Mouse (Mus musculus) lung, embryonic 15.5 days (tissue): ENCODE results near the gene Nek3. TPM values are rescaled to one million over a fixed set of nuclear protein-coding genes. Genes with fewer than 3 reads are reported as not detected.
A peak's percentile ranks its signal among the peaks of the same experiment; 100 is the strongest.

Experiments used
- ATAC-seq: fragments of 200-750 bp; cut with Nextera tagmentation; 2 replicates; pipeline ENCODE4 v1.8.0; 2017; ENCODE audit warnings: moderate number of reproducible peaks, borderline replicate concordance; ENCODE audit not compliant: low FRiP score, low TSS enrichment; ENCODE audit errors: extremely low read depth
- H3K27ac ChIP-seq: fragments of 300-500 bp; sonication (generic); 2 replicates; pipeline ENCODE4 v1.5.1; 2015; ENCODE audit warnings: moderate library complexity, mild to moderate bottlenecking, inconsistent platforms
- H3K27me3 ChIP-seq: fragments of 300-500 bp; sonication (generic); 2 replicates; pipeline ENCODE4 v1.6.1; 2015; ENCODE audit warnings: inconsistent platforms
- H3K36me3 ChIP-seq: fragments of 300-500 bp; sonication (generic); 2 replicates; pipeline ENCODE4 v1.6.1; 2015; ENCODE audit warnings: inconsistent platforms
- H3K4me1 ChIP-seq: fragments of 300-500 bp; sonication (generic); 2 replicates; pipeline ENCODE4 v1.6.1; 2015; ENCODE audit warnings: inconsistent platforms
- H3K4me2 ChIP-seq: fragments of 300-500 bp; sonication (generic); 2 replicates; pipeline ENCODE4 v1.6.1; 2015; ENCODE audit warnings: inconsistent platforms, mild to moderate bottlenecking, moderate library complexity
- H3K4me3 ChIP-seq: fragments of 300-500 bp; sonication (generic); 2 replicates; pipeline ENCODE4 v1.5.1; 2015; ENCODE audit warnings: mild to moderate bottlenecking, inconsistent platforms
- H3K9ac ChIP-seq: fragments of 300-500 bp; sonication (generic); 2 replicates; pipeline ENCODE4 v1.6.1; 2015; ENCODE audit warnings: inconsistent platforms
- H3K9me3 ChIP-seq: fragments of 300-500 bp; sonication (generic); 2 replicates; pipeline ENCODE4 v1.6.1; 2016; ENCODE audit warnings: inconsistent platforms
- WGBS: fragments of 180-500 bp; shearing (Covaris S2); methylation state at CpG from one replicate; pipeline ENCODE4 v1.1.7; 2015; 5-methylcytosine and 5-hydroxymethylcytosine counted together
- polyA plus RNA-seq: library from polyadenylated mRNA; unstranded; fragments of >200 nt; fragmentation: Nextera tagmentation; extraction: Ambion mirVana; gene quantifications from 2 replicates; pipeline ENCODE4 v1.2.1, GENCODE M21; 2015

Gene Nek3
- polyA plus RNA-seq = 5.0 and 6.0 TPM in 2 replicates

- under 1% methylated on average over 39 of the region's 43 CpGs for WGBS
- H3K9ac ChIP-seq = peak within 1 kb of the TSS; percentile 50
- H3K4me2 ChIP-seq = peak within 1 kb of the TSS; percentile 69
- peak; percentile 99 for ATAC-seq
- no peaks in the 10 kb centered on the region for H3K27me3 ChIP-seq
- 0 out of 2 replicates have a peak, but pooled peaks cover 10% of the 10 kb centered on the region for H3K4me1 ChIP-seq
- peak within 1 kb of the TSS; percentile 70 for H3K27ac ChIP-seq
- H3K9me3 ChIP-seq = no peaks in the 10 kb centered on the region
- peaks cover 26% of the 10 kb centered on the region for H3K36me3 ChIP-seq
- peak within 1 kb of the TSS; percentile 51 for H3K4me3 ChIP-seq
Observed at GRCm38 (mm10) chr8:22166080-22166603, at the start of gene Nek3. Gene Nek3, minus strand, starts transcription at chr8:22166435.

- Histone ChIP-seq H3K4me1 (no peaks in the 10 kb centered on the region), H3K9me3 (no peaks in the 10 kb centered on the region), H3K9ac (no peak overlapping the region), H3K4me3 (no peak overlapping the region), H3K4me2 (no peak overlapping the region), H3K27me3 (no peaks in the 10 kb centered on the region), H3K36me3 (peaks cover 72% of the 10 kb centered on the region), H3K27ac (no peak overlapping the region)
- WGBS = 88% methylated on average over 10 of the region's 10 CpGs
- no peak for ATAC-seq
Observed at GRCm38 (mm10) chr8:22214826-22215225, 48.6 kb upstream of the Nek3 start.

GRCm38 (mm10) chr8:22209012-22209411 is 42.8 kb upstream of the Nek3 start:
- H3K27me3 ChIP-seq = no peaks in the 10 kb centered on the region
- H3K4me1 ChIP-seq = no peaks in the 10 kb centered on the region
- peaks cover 41% of the 10 kb centered on the region for H3K36me3 ChIP-seq
- no peak overlapping the region for H3K9ac ChIP-seq
- H3K4me3 ChIP-seq = no peak overlapping the region
- ATAC-seq = peak; percentile 72; the same call in 1 of the 2 replicates
- no peaks in the 10 kb centered on the region for H3K9me3 ChIP-seq
- H3K4me2 ChIP-seq = no peak overlapping the region
- H3K27ac ChIP-seq = peak overlapping the region; percentile 50; the same call in 1 of the 2 replicates
- 17% methylated on average over 5 of the region's 5 CpGs for WGBS

GRCm38 (mm10) chr8:22207535-22207934 is 41.3 kb upstream of the Nek3 start:
- 69% methylated on average over 4 of the region's 4 CpGs for WGBS

GRCm38 (mm10) chr8:22199481-22199880 is 33.2 kb upstream of the Nek3 start:
- H3K4me1 ChIP-seq = peaks cover 3% of the 10 kb centered on the region
- no peaks in the 10 kb centered on the region for H3K27me3 ChIP-seq
- no peak for ATAC-seq
- 97% methylated on average over 8 of the region's 8 CpGs for WGBS
- no peak overlapping the region for H3K27ac ChIP-seq
- H3K9me3 ChIP-seq = no peaks in the 10 kb centered on the region
- no peak overlapping the region for H3K9ac ChIP-seq
- H3K4me2 ChIP-seq = no peak overlapping the region
- H3K36me3 ChIP-seq = peaks cover 26% of the 10 kb centered on the region
- H3K4me3 ChIP-seq = no peak overlapping the region

More at GRCm38 (mm10) chr8:22207535-22207934, 41.3 kb upstream of the Nek3 start:
- ATAC-seq = no peak
- Histone ChIP-seq H3K4me1 (no peaks in the 10 kb centered on the region), H3K4me3 (no peak overlapping the region), H3K4me2 (no peak overlapping the region), H3K36me3 (peaks cover 40% of the 10 kb centered on the region), H3K9ac (no peak overlapping the region), H3K27ac (no peak overlapping the region; the same call in 1 of the 2 replicates), H3K9me3 (no peaks in the 10 kb centered on the region), H3K27me3 (no peaks in the 10 kb centered on the region)

GRCm38 (mm10) chr8:22197914-22198313 is 31.7 kb upstream of the Nek3 start:
- 83% methylated on average over 6 of the region's 6 CpGs for WGBS
- H3K27me3 ChIP-seq = no peaks in the 10 kb centered on the region
- H3K36me3 ChIP-seq = peaks cover 19% of the 10 kb centered on the region
- H3K4me2 ChIP-seq = no peak overlapping the region
- H3K9me3 ChIP-seq = no peaks in the 10 kb centered on the region
- no peak for ATAC-seq
- no peak overlapping the region for H3K9ac ChIP-seq
- no peak overlapping the region for H3K27ac ChIP-seq
- H3K4me3 ChIP-seq = no peak overlapping the region
- peaks cover 6% of the 10 kb centered on the region for H3K4me1 ChIP-seq

- Histone ChIP-seq H3K36me3 (no peaks in the 10 kb centered on the region), H3K27me3 (no peaks in the 10 kb centered on the region), H3K9ac (peak overlapping the region; percentile 92), H3K4me2 (peak overlapping the region; percentile 55), H3K27ac (peak overlapping the region; percentile 99), H3K4me3 (peak overlapping the region; percentile 78), H3K9me3 (no peaks in the 10 kb centered on the region), H3K4me1 (peaks cover 9% of the 10 kb centered on the region)
- WGBS = 8% methylated on average over 12 of the region's 12 CpGs
- ATAC-seq = peak; percentile 41; the same call in 1 of the 2 replicates
Observed at GRCm38 (mm10) chr8:22193432-22194010, 27.3 kb upstream of the Nek3 start.

GRCm38 (mm10) chr8:22192660-22193431 is 26.6 kb upstream of the Nek3 start, which contains the start of gene Vps36:
Gene Vps36, plus strand, starts transcription at chr8:22192809.
- Histone ChIP-seq H3K27me3 (no peaks in the 10 kb centered on the region), H3K4me3 (peak within 1 kb of the TSS; percentile 78), H3K4me2 (peak within 1 kb of the TSS; percentile 55), H3K9ac (peak within 1 kb of the TSS; percentile 92), H3K4me1 (peaks cover 13% of the 10 kb centered on the region), H3K36me3 (no peaks in the 10 kb centered on the region), H3K9me3 (no peaks in the 10 kb centered on the region), H3K27ac (peak within 1 kb of the TSS; percentile 99)
- 0% methylated on average over 73 of the region's 73 CpGs for WGBS
- peak; percentile 91 for ATAC-seq

- H3K4me2 ChIP-seq = peak within 1 kb of the TSS; percentile 85
- peaks cover 22% of the 10 kb centered on the region for H3K4me1 ChIP-seq
- H3K4me3 ChIP-seq = peak within 1 kb of the TSS; percentile 94
- no peaks in the 10 kb centered on the region for H3K36me3 ChIP-seq
- peak within 1 kb of the TSS; percentile 95 for H3K27ac ChIP-seq
- H3K27me3 ChIP-seq = no peaks in the 10 kb centered on the region
- peak within 1 kb of the TSS; percentile 75 for H3K9ac ChIP-seq
- ATAC-seq = peak; percentile 96
- WGBS = 2% methylated on average over 63 of the region's 63 CpGs
- no peaks in the 10 kb centered on the region for H3K9me3 ChIP-seq
Observed at GRCm38 (mm10) chr8:22185431-22186397, 19.5 kb upstream of the Nek3 start, which contains the start of gene Ckap2. Gene Ckap2, minus strand, starts transcription at chr8:22185819.

GRCm38 (mm10) chr8:22184884-22185283 is 18.6 kb upstream of the Nek3 start:
- peak; percentile 48 for ATAC-seq
- Histone ChIP-seq H3K27ac (peak overlapping the region; percentile 95), H3K27me3 (no peaks in the 10 kb centered on the region), H3K4me3 (peak overlapping the region; percentile 94), H3K4me2 (peak overlapping the region; percentile 85), H3K9ac (peak overlapping the region; percentile 75), H3K9me3 (no peaks in the 10 kb centered on the region), H3K4me1 (peaks cover 27% of the 10 kb centered on the region), H3K36me3 (no peaks in the 10 kb centered on the region; the same call in 1 of the 2 replicates)
- WGBS = 0% methylated on average over 3 of the region's 3 CpGs

- no peak for ATAC-seq
- H3K4me3 ChIP-seq = no peak overlapping the region
- WGBS = 95% methylated on average over 7 of the region's 7 CpGs
- H3K4me2 ChIP-seq = no peak overlapping the region
- no peak overlapping the region for H3K27ac ChIP-seq
- 0 out of 2 replicates have a peak, but pooled peaks cover 6% of the 10 kb centered on the region for H3K4me1 ChIP-seq
- H3K9ac ChIP-seq = no peak overlapping the region
- no peaks in the 10 kb centered on the region for H3K27me3 ChIP-seq
- H3K36me3 ChIP-seq = peaks cover 52% of the 10 kb centered on the region
- H3K9me3 ChIP-seq = no peaks in the 10 kb centered on the region
Observed at GRCm38 (mm10) chr8:22175966-22176365, 9.7 kb upstream of the Nek3 start.
